Mouse (Mus musculus) limb, embryonic 14.5 days (tissue): ENCODE results near the gene Mroh2a. TPM values are rescaled to one million over a fixed set of nuclear protein-coding genes. Genes with fewer than 3 reads are reported as not detected.

Source experiments
- ATAC-seq: fragments of 200-750 bp; cut with Nextera tagmentation; 2 replicates; pipeline ENCODE4 v1.8.0; 2017; ENCODE audit warnings: low read depth, moderate number of reproducible peaks, moderate TSS enrichment; ENCODE audit not compliant: low FRiP score
- DNase-seq: peaks from one replicate; pipeline ENCODE4 v3.0.0-alpha.2; 2015; ENCODE audit warnings: low spot score
- H3K27ac ChIP-seq: fragments of 300-500 bp; sonication (generic); replicated peaks from 2 replicates; pipeline ENCODE4 v1.5.1; 2014; ENCODE audit warnings: low read depth, mild to moderate bottlenecking, low read length, moderate library complexity, mixed read lengths
- H3K27me3 ChIP-seq: fragments of 300-500 bp; sonication (generic); 2 replicates; pipeline ENCODE4 v1.6.1; 2014; ENCODE audit warnings: low read length, mixed read lengths; ENCODE audit not compliant: control insufficient read depth, insufficient read depth
- H3K36me3 ChIP-seq: fragments of 300-500 bp; sonication (generic); 2 replicates; pipeline ENCODE4 v1.6.1; 2014; ENCODE audit warnings: mild to moderate bottlenecking, low read length, moderate library complexity, mixed read lengths; ENCODE audit not compliant: control insufficient read depth, insufficient read depth
- H3K4me1 ChIP-seq: fragments of 300-500 bp; sonication (generic); 2 replicates; pipeline ENCODE4 v1.6.1; 2014; ENCODE audit warnings: antibody characterized with exemption, low read length, mixed read lengths; ENCODE audit not compliant: control insufficient read depth, insufficient read depth
- H3K4me2 ChIP-seq: fragments of 300-500 bp; sonication (generic); replicated peaks from 2 replicates; pipeline ENCODE4 v1.6.1; 2014; ENCODE audit warnings: low read depth, mild to moderate bottlenecking, low read length, moderate library complexity; ENCODE audit not compliant: severe bottlenecking
- H3K4me3 ChIP-seq: fragments of 300-500 bp; sonication (generic); replicated peaks from 2 replicates; pipeline ENCODE4 v1.5.1; 2014; ENCODE audit warnings: low read length
- H3K9ac ChIP-seq: fragments of 300-500 bp; sonication (generic); 2 replicates; pipeline ENCODE4 v1.6.1; 2014; ENCODE audit warnings: mild to moderate bottlenecking, low read depth, low read length, moderate library complexity; ENCODE audit not compliant: severe bottlenecking
- H3K9me3 ChIP-seq: fragments of 300-500 bp; sonication (generic); 2 replicates; pipeline ENCODE4 v1.6.1; 2016; ENCODE audit warnings: low read length; ENCODE audit not compliant: control insufficient read depth
- POLR2A ChIP-seq: fragments of 200-500 bp; IDR thresholded peaks from 2 replicates; pipeline ENCODE4 v1.8.0; 2012; ENCODE audit warnings: inconsistent platforms, mild to moderate bottlenecking, moderate library complexity, borderline replicate concordance; ENCODE audit not compliant: insufficient read depth, insufficient read length; ENCODE audit errors: extremely low read depth
- WGBS: fragments of 180-500 bp; shearing (Covaris S2); extraction: QIAGEN DNeasy Blood & Tissue Kit; methylation state at CpG from one replicate; pipeline ENCODE4 v1.1.7; 2014; 5-methylcytosine and 5-hydroxymethylcytosine counted together
- polyA plus RNA-seq, 2 experiments: library from polyadenylated mRNA; depleted of rRNA in 1 of 2; stranded (reverse) in 1 of 2; unstranded in 1 of 2; fragments of >200 nt; fragmentation: Nextera tagmentation in 1 of 2; extraction: Ambion mirVana in 1 of 2; gene quantifications; 2 replicates each; pipeline versions ENCODE4 v1.2.1 to v1.2.3; 2012 to 2014

The Mroh2a gene
- polyA plus RNA-seq, 2 experiments, result 0.20 to 2.2 TPM

DNA sequence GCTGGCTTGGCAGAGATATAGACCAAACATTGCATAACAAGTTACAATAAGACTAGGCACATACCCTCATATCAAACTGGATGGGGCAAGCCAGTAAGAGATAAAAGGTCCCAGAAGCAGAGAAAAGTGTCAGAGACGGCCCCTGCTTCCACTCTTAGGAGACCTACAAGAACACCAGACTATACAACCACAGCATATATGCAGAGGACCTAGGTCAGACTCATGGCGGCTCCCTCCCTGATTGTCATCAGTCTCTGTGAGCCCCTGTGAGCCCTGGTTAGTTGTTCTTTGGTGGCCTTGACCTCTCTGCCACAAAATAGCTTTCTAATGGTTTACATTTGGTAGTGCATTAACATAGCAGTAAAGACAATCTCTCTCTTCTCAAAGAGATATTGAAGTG, 82.2 kb downstream of the Mroh2a start:
- no peak overlapping the region for H3K4me2 ChIP-seq
- H3K9ac ChIP-seq, result no peak overlapping the region
- no peak overlapping the region for H3K27ac ChIP-seq
- no peak for ATAC-seq
- no peaks in the 10 kb centered on the region for H3K4me1 ChIP-seq
- 52% methylated on average over 2 of the region's 2 CpGs for WGBS
- peaks cover 59% of the 10 kb centered on the region for H3K9me3 ChIP-seq
- no peaks in the 10 kb centered on the region for H3K27me3 ChIP-seq
- H3K36me3 ChIP-seq, result no peaks in the 10 kb centered on the region
- peak; percentile 3 for DNase-seq
- H3K4me3 ChIP-seq, result no peak overlapping the region
- TF ChIP-seq POLR2A, result no peak

GRCm38 (mm10) chr1:88309905-88310304, 83.1 kb downstream of the Mroh2a start:
- peak; percentile 28; the same call in 1 of the 2 replicates for ATAC-seq
- Histone ChIP-seq H3K4me2 (no peak overlapping the region), H3K27ac (no peak overlapping the region), H3K36me3 (no peaks in the 10 kb centered on the region), H3K27me3 (no peaks in the 10 kb centered on the region), H3K4me3 (no peak overlapping the region), H3K4me1 (no peaks in the 10 kb centered on the region), H3K9me3 (peaks cover 50% of the 10 kb centered on the region), H3K9ac (no peak overlapping the region)
- WGBS, result 51% methylated on average over 3 of the region's 3 CpGs
- TF ChIP-seq POLR2A, result no peak
- no peak for DNase-seq

- ATAC-seq, result no peak
- Histone ChIP-seq H3K9ac (no peak overlapping the region), H3K9me3 (peaks cover 46% of the 10 kb centered on the region), H3K4me2 (no peak overlapping the region), H3K27ac (no peak overlapping the region), H3K4me3 (no peak overlapping the region), H3K36me3 (no peaks in the 10 kb centered on the region), H3K4me1 (no peaks in the 10 kb centered on the region), H3K27me3 (no peaks in the 10 kb centered on the region)
- DNase-seq, result peak; percentile 3
- 67% methylated on average over 3 of the region's 3 CpGs for WGBS
- TF ChIP-seq POLR2A, result no peak
Measured at GRCm38 (mm10) chr1:88310349-88310748, 83.6 kb downstream of the Mroh2a start.

Other genes starting within 250 kb of the Mroh2a start
- 33.2 and 35.2 TPM in 2 replicates for gene Usp40, start 218.4 kb upstream of the Mroh2a start, polyA plus RNA-seq (2012; rRNA removed)
- gene Usp40, start 218.4 kb upstream of the Mroh2a start, polyA plus RNA-seq (2014; fragmentation: Nextera tagmentation; extraction: Ambion mirVana), result 36.2 and 44.1 TPM in 2 replicates
- not detected in 2 replicates for gene Ugt1a10, start 171.6 kb upstream of the Mroh2a start, polyA plus RNA-seq (2012; rRNA removed)
- gene Ugt1a10, start 171.6 kb upstream of the Mroh2a start, polyA plus RNA-seq (2014; fragmentation: Nextera tagmentation; extraction: Ambion mirVana), result not detected in 2 replicates
- not detected in 2 replicates for gene Ugt1a9, start 156.2 kb upstream of the Mroh2a start, polyA plus RNA-seq (2012; rRNA removed)
- gene Ugt1a9, start 156.2 kb upstream of the Mroh2a start, polyA plus RNA-seq (2014; fragmentation: Nextera tagmentation; extraction: Ambion mirVana), result not detected in 2 replicates
- not detected in 2 replicates for gene Ugt1a8, start 139.2 kb upstream of the Mroh2a start, polyA plus RNA-seq (2012; rRNA removed)
- gene Ugt1a8, start 139.2 kb upstream of the Mroh2a start, polyA plus RNA-seq (2014; fragmentation: Nextera tagmentation; extraction: Ambion mirVana), result not detected in 2 replicates
- gene Ugt1a7c, start 131.9 kb upstream of the Mroh2a start, polyA plus RNA-seq (2012; rRNA removed), result 2.0 and 2.2 TPM in 2 replicates
- gene Ugt1a7c, start 131.9 kb upstream of the Mroh2a start, polyA plus RNA-seq (2014; fragmentation: Nextera tagmentation; extraction: Ambion mirVana), result 2.5 and 2.6 TPM in 2 replicates
- gene Ugt1a6b, start 123.7 kb upstream of the Mroh2a start, polyA plus RNA-seq (2012; rRNA removed), result 0.12 and 0.24 TPM in 2 replicates
- gene Ugt1a6b, start 123.7 kb upstream of the Mroh2a start, polyA plus RNA-seq (2014; fragmentation: Nextera tagmentation; extraction: Ambion mirVana), result 0.70 and 1.0 TPM in 2 replicates
- gene Ugt1a6a, start 92.2 kb upstream of the Mroh2a start, polyA plus RNA-seq (2012; rRNA removed), result 1.9 and 2.3 TPM in 2 replicates
- 2.9 and 5.4 TPM in 2 replicates for gene Ugt1a6a, start 92.2 kb upstream of the Mroh2a start, polyA plus RNA-seq (2014; fragmentation: Nextera tagmentation; extraction: Ambion mirVana)
- 0.08 and 0.19 TPM in 2 replicates for gene Ugt1a5, start 61.0 kb upstream of the Mroh2a start, polyA plus RNA-seq (2012; rRNA removed)
- not detected in 2 replicates for gene Ugt1a5, start 61.0 kb upstream of the Mroh2a start, polyA plus RNA-seq (2014; fragmentation: Nextera tagmentation; extraction: Ambion mirVana)
- 0.04 and 0.08 TPM in 2 replicates for gene Ugt1a2, start 26.4 kb upstream of the Mroh2a start, polyA plus RNA-seq (2012; rRNA removed)
- not detected in 2 replicates for gene Ugt1a2, start 26.4 kb upstream of the Mroh2a start, polyA plus RNA-seq (2014; fragmentation: Nextera tagmentation; extraction: Ambion mirVana)
- gene Dnajb3, start 21.2 kb upstream of the Mroh2a start, polyA plus RNA-seq (2012; rRNA removed), result 9.1 and 10.2 TPM in 2 replicates
- gene Dnajb3, start 21.2 kb upstream of the Mroh2a start, polyA plus RNA-seq (2014; fragmentation: Nextera tagmentation; extraction: Ambion mirVana), result 9.4 and 10.5 TPM in 2 replicates
- 1.5 and 2.3 TPM in 2 replicates for gene Ugt1a1, start 15.0 kb upstream of the Mroh2a start, polyA plus RNA-seq (2012; rRNA removed)
- gene Ugt1a1, start 15.0 kb upstream of the Mroh2a start, polyA plus RNA-seq (2014; fragmentation: Nextera tagmentation; extraction: Ambion mirVana), result 4.3 and 5.8 TPM in 2 replicates
- gene Hjurp, start 50.6 kb downstream of the Mroh2a start, polyA plus RNA-seq (2012; rRNA removed), result 277 and 360 TPM in 2 replicates
- gene Hjurp, start 50.6 kb downstream of the Mroh2a start, polyA plus RNA-seq (2014; fragmentation: Nextera tagmentation; extraction: Ambion mirVana), result 139 and 150 TPM in 2 replicates
- gene Trpm8, start 50.7 kb downstream of the Mroh2a start, polyA plus RNA-seq (2012; rRNA removed), result not detected in 2 replicates
- not detected in 2 replicates for gene Trpm8, start 50.7 kb downstream of the Mroh2a start, polyA plus RNA-seq (2014; fragmentation: Nextera tagmentation; extraction: Ambion mirVana)
- gene Spp2, start 180.0 kb downstream of the Mroh2a start, polyA plus RNA-seq (2012; rRNA removed), result 1.5 and 1.6 TPM in 2 replicates
- not detected in 2 replicates for gene Spp2, start 180.0 kb downstream of the Mroh2a start, polyA plus RNA-seq (2014; fragmentation: Nextera tagmentation; extraction: Ambion mirVana)